Mouse (Mus musculus) monocyte, adult 2 months (primary cell): ENCODE results near the gene Zfp935.
"Not testable (repeated sequence)": the region's sequence is repeated elsewhere in the genome, so short reads cannot be mapped to it uniquely, and the experiment has no call there.

Experiments used
- DNase-seq, 2 experiments: peaks; one replicate each; pipeline ENCODE4 v3.0.0; 2022; ENCODE audit warnings: low spot score in 2 of 2, low read depth in 1 of 2

Gene Zfp935

GRCm38 (mm10) chr13:62558189-62559110, at the start of gene Zfp935:
Zfp935 (minus strand) TSS chr13:62558511.
- DNase-seq: peak; percentile 8 to 41

GRCm38 (mm10) chr13:62571099-62571498, 12.8 kb upstream of the Zfp935 start, which contains the start of gene Zfp934:
Zfp934 (minus strand) TSS chr13:62571199.
- not testable (repeated sequence) for DNase-seq

GRCm38 (mm10) chr13:62561696-62562095, 3.4 kb upstream of the Zfp935 start:
- DNase-seq: not testable (repeated sequence)

- not testable (repeated sequence) for DNase-seq
Observed at GRCm38 (mm10) chr13:62530129-62530528, 28.2 kb downstream of the Zfp935 start.

GRCm38 (mm10) chr13:62510641-62511420, 47.5 kb downstream of the Zfp935 start:
- DNase-seq: not testable (repeated sequence)

- DNase-seq: not testable (repeated sequence)
Observed at GRCm38 (mm10) chr13:62472661-62473060, 85.7 kb downstream of the Zfp935 start.

GRCm38 (mm10) chr13:62469947-62470346, 88.4 kb downstream of the Zfp935 start:
- DNase-seq: peak in 1 of 2 experiments; percentile 5

- DNase-seq: peak; percentile 44 to 73
Observed at GRCm38 (mm10) chr13:62466424-62467334, 91.6 kb downstream of the Zfp935 start, which contains the start of gene Gm49359. Gm49359 (minus strand) TSS chr13:62466832.
